In genomic region chr12:8059576-8059975, GRCm38 (mm10) we compare ENCODE assay signal across 9 mouse cellular contexts.
DNase-seq lines count a peak whose midpoint lies in the region; TF ChIP-seq lines count a peak whose summit lies in the region.
"Had no signal": no experiment of that assay in that cellular context is flagged by ENCODE, and none has a peak within 500 bp of the region (broad histone marks: within the 10 kb centered on the region; RNA-seq: fewer than 3 reads in every experiment).

No protein-coding gene starts in this region.

- intact Hi-C loops in gastrocnemius, adult 2 months (cut with DNase I), result loop anchor here (2.0 to 5.0 kb wide), 2 partner anchors 173 to 247 kb away; no protein-coding TSS in a partner anchor

- DNase-seq in gastrocnemius, adult 2 months, result peak; percentile 69
- no peak for DNase-seq in gastrocnemius, postnatal 4 days (ENCODE audit: low spot score in 2 of 2)
- peak; percentile 69 for DNase-seq in MN1 (ENCODE audit: low spot score)
- DNase-seq in cerebellum, adult 18-20 months, result peak; percentile 47 to 70
- peak; percentile 74 to 75 for DNase-seq in frontal cortex, postnatal 25 days (ENCODE audit: low spot score in 2 of 2)
- DNase-seq in layer of hippocampus, adult 9-11 months, result peak; percentile 22
- DNase-seq in lung, postnatal 4 days, result peak; percentile 40 to 67
- DNase-seq in spleen, postnatal 36 days (ENCODE audit: low spot score in 2 of 2), result peak; percentile 6 to 19

- H3K4me3 ChIP-seq in gastrocnemius, adult 2 months, result no peak overlapping the region
- H3K4me3 ChIP-seq: megakaryocyte, embryonic 14.5 days had no signal

- TF ChIP-seq CTCF in gastrocnemius, adult 2 months (IDR thresholded peaks at IDR 0.05), result peak; percentile 93

- H3K27ac ChIP-seq in gastrocnemius, adult 2 months, result no peak overlapping the region

Comparison
In these comparisons a context has a peak if more than half of its experiments do, and no peak if none do; other contexts are left out.
1. DNase-seq: peak in gastrocnemius, adult 2 months (single experiment), MN1 (single experiment), cerebellum, adult 18-20 months (2 of 2), frontal cortex, postnatal 25 days (2 of 2), layer of hippocampus, adult 9-11 months (single experiment), lung, postnatal 4 days (2 of 2) and spleen, postnatal 36 days (2 of 2); none in gastrocnemius, postnatal 4 days (0 of 2).